Comparison of ENCODE assay signal across 9 mouse cellular contexts in genomic region chr17:45432706-45433398, GRCm38 (mm10). TPM values are rescaled to one million over a fixed set of nuclear protein-coding genes. Genes with fewer than 3 reads are reported as not detected.
DNase-seq lines count a peak whose midpoint lies in the region; ATAC-seq and TF ChIP-seq lines count a peak whose summit lies in the region.
"Had no signal": no experiment of that assay in that cellular context is flagged by ENCODE, and none has a peak within 500 bp of the region (broad histone marks: within the 10 kb centered on the region; RNA-seq: fewer than 3 reads in every experiment).

No protein-coding gene starts in this region.

- TF ChIP-seq CTCF in forebrain, postnatal 0 days (IDR thresholded peaks at IDR 0.05; ENCODE audit: low read depth): no peak
- TF ChIP-seq CTCF in stomach, postnatal 0 days (IDR thresholded peaks at IDR 0.05; ENCODE audit: low read depth): no peak

- H3K36me3 ChIP-seq in neural tube, embryonic 11.5 days (ENCODE audit: control insufficient read depth, insufficient read depth, low read length): no peaks in the 10 kb centered on the region
- H3K36me3 ChIP-seq in forebrain, postnatal 0 days (ENCODE audit: insufficient read depth): 0 out of 2 replicates have a peak, but pooled peaks cover 4% of the 10 kb centered on the region
- H3K36me3 ChIP-seq in liver, embryonic 15.5 days (replicated peaks): peaks cover under 1% of the 10 kb centered on the region; the same call in 1 of the 2 replicates
- H3K36me3 ChIP-seq in stomach, postnatal 0 days (ENCODE audit: control insufficient read depth, insufficient read depth, low read length): no peaks in the 10 kb centered on the region

- H3K4me3 ChIP-seq in neural tube, embryonic 11.5 days (ENCODE audit: low read depth, low read length): peak overlapping the region; percentile 75
- H3K4me3 ChIP-seq in forebrain, postnatal 0 days (ENCODE audit: low read depth, low read length): peak overlapping the region; percentile 90
- peak overlapping the region; percentile 99 for H3K4me3 ChIP-seq in liver, embryonic 15.5 days (replicated peaks)
- H3K4me3 ChIP-seq in stomach, postnatal 0 days (ENCODE audit: low read depth, low read length): peak overlapping the region; percentile 88

- peak overlapping the region; percentile 86 for H3K9ac ChIP-seq in neural tube, embryonic 11.5 days (ENCODE audit: low read length)
- H3K9ac ChIP-seq in forebrain, postnatal 0 days: peak overlapping the region; percentile 88
- H3K9ac ChIP-seq in liver, embryonic 15.5 days: peak overlapping the region; percentile 93
- H3K9ac ChIP-seq in stomach, postnatal 0 days (ENCODE audit: low read length): peak overlapping the region; percentile 94

- 0 out of 2 replicates have a peak, but pooled peaks have one; percentile 11 for ATAC-seq in cerebellum, adult (ENCODE audit: insufficient number of reproducible peaks, low FRiP score, low TSS enrichment)
- peak; percentile 76 for ATAC-seq in neural tube, embryonic 11.5 days (ENCODE audit: insufficient read depth, low FRiP score, low TSS enrichment)
- ATAC-seq in forebrain, postnatal 0 days: peak; percentile 76
- ATAC-seq in liver, embryonic 15.5 days (ENCODE audit: insufficient read depth): peak; percentile 62
- peak; percentile 67 for ATAC-seq in stomach, postnatal 0 days (ENCODE audit: low FRiP score, low TSS enrichment)

- WGBS in neural tube, embryonic 11.5 days: 2% methylated on average over 60 of the region's 62 CpGs
- 1% methylated on average over 62 of the region's 62 CpGs for WGBS in forebrain, postnatal 0 days
- under 1% methylated on average over 62 of the region's 62 CpGs for WGBS in liver, embryonic 15.5 days (ENCODE audit: insufficient replicate concordance)
- under 1% methylated on average over 61 of the region's 62 CpGs for WGBS in stomach, postnatal 0 days

- H3K9me3 ChIP-seq in neural tube, embryonic 11.5 days (ENCODE audit: control insufficient read depth, low read length): no peaks in the 10 kb centered on the region
- H3K9me3 ChIP-seq in forebrain, postnatal 0 days (ENCODE audit: low read length): no peaks in the 10 kb centered on the region
- no peaks in the 10 kb centered on the region for H3K9me3 ChIP-seq in liver, embryonic 15.5 days (replicated peaks)
- H3K9me3 ChIP-seq in stomach, postnatal 0 days (ENCODE audit: control insufficient read depth, low read length): no peaks in the 10 kb centered on the region

- H3K27me3 ChIP-seq in neural tube, embryonic 11.5 days (ENCODE audit: control insufficient read depth, insufficient read depth, low read length): no peaks in the 10 kb centered on the region
- H3K27me3 ChIP-seq in forebrain, postnatal 0 days (ENCODE audit: insufficient read depth, low read length): no peaks in the 10 kb centered on the region
- H3K27me3 ChIP-seq in liver, embryonic 15.5 days: no peaks in the 10 kb centered on the region
- no peaks in the 10 kb centered on the region for H3K27me3 ChIP-seq in stomach, postnatal 0 days (ENCODE audit: control insufficient read depth, insufficient read depth, low read length)

- peaks cover 11% of the 10 kb centered on the region for H3K4me1 ChIP-seq in neural tube, embryonic 11.5 days (ENCODE audit: control insufficient read depth, insufficient read depth, low read length)
- H3K4me1 ChIP-seq in forebrain, postnatal 0 days (ENCODE audit: insufficient read depth): peaks cover 14% of the 10 kb centered on the region
- H3K4me1 ChIP-seq in liver, embryonic 15.5 days (replicated peaks): peaks cover 28% of the 10 kb centered on the region
- peaks cover 3% of the 10 kb centered on the region; the same call in 1 of the 2 replicates for H3K4me1 ChIP-seq in stomach, postnatal 0 days (replicated peaks; ENCODE audit: control insufficient read depth, insufficient read depth)

- peak overlapping the region; percentile 49 for H3K4me2 ChIP-seq in neural tube, embryonic 11.5 days (ENCODE audit: low read depth)
- peak overlapping the region; percentile 94 for H3K4me2 ChIP-seq in forebrain, postnatal 0 days (ENCODE audit: low read depth)
- peak overlapping the region; percentile 73 for H3K4me2 ChIP-seq in liver, embryonic 15.5 days
- peak overlapping the region; percentile 83 for H3K4me2 ChIP-seq in stomach, postnatal 0 days (replicated peaks; ENCODE audit: low read depth)

- no peak for DNase-seq in cerebellum, postnatal 36 days
- no peak for DNase-seq in neural tube, embryonic 11.5 days (ENCODE audit: low spot score)
- no peak for DNase-seq in neural tube, embryonic 10.5 days (ENCODE audit: extremely low spot score, low spot score)
- peak; percentile 5 for DNase-seq in forebrain, postnatal 0 days
- no peak for DNase-seq in stomach, postnatal 0 days (ENCODE audit: low spot score)
- no peak for DNase-seq in ovary, postnatal 36 days (ENCODE audit: low spot score)

- no peak for TF ChIP-seq EP300 in stomach, postnatal 0 days (optimal IDR thresholded peaks at IDR 0.05)

- H3K27ac ChIP-seq in neural tube, embryonic 11.5 days (ENCODE audit: low read depth, low read length): peak overlapping the region; percentile 92
- H3K27ac ChIP-seq in forebrain, postnatal 0 days (ENCODE audit: low read depth, low read length): peak overlapping the region; percentile 95
- peak overlapping the region; percentile 98 for H3K27ac ChIP-seq in liver, embryonic 15.5 days (replicated peaks)
- peak overlapping the region; percentile 98 for H3K27ac ChIP-seq in stomach, postnatal 0 days (replicated peaks)

RNA-seq across cellular contexts. Expression of gene Cdc5l, which starts 0.7 kb away (rescaled TPM):
- 84.0 and 84.4 TPM in 2 replicates for polyA plus RNA-seq in neural tube, embryonic 11.5 days (2014; fragmentation: Nextera tagmentation; extraction: Ambion mirVana)
- 49.5 and 72.6 TPM in 2 replicates for total RNA-seq in forebrain, postnatal 0 days (2014; rRNA removed)
- polyA plus RNA-seq in forebrain, postnatal 0 days (2015; fragmentation: Nextera tagmentation; extraction: Ambion mirVana): 46.9 and 55.3 TPM in 2 replicates
- 24.4 and 27.8 TPM in 2 replicates for polyA plus RNA-seq in liver, embryonic 15.5 days (2015; fragmentation: Nextera tagmentation; extraction: Ambion mirVana)
- 28.9 and 31.8 TPM in 2 replicates for polyA plus RNA-seq in stomach, postnatal 0 days (2015; fragmentation: Nextera tagmentation; extraction: Ambion mirVana)

RNA-seq across cellular contexts. Expression of gene Spats1, which starts 42.4 kb away (rescaled TPM):
- 0.48 and 0.51 TPM in 2 replicates for polyA plus RNA-seq in neural tube, embryonic 11.5 days (2014; fragmentation: Nextera tagmentation; extraction: Ambion mirVana)
- 0.92 and 1.6 TPM in 2 replicates for total RNA-seq in forebrain, postnatal 0 days (2014; rRNA removed)
- polyA plus RNA-seq in forebrain, postnatal 0 days (2015; fragmentation: Nextera tagmentation; extraction: Ambion mirVana): 1.3 and 2.7 TPM in 2 replicates
- polyA plus RNA-seq in liver, embryonic 15.5 days (2015; fragmentation: Nextera tagmentation; extraction: Ambion mirVana): 0.13 and 0.18 TPM in 2 replicates
- 0.24 and 0.25 TPM in 2 replicates for polyA plus RNA-seq in stomach, postnatal 0 days (2015; fragmentation: Nextera tagmentation; extraction: Ambion mirVana)
- polyA plus RNA-seq: large intestine, adult 2 months had no signal

Comparison
In these comparisons a context has a peak if more than half of its experiments do, and no peak if none do; other contexts are left out.
1. ATAC-seq: peak in every context shown above with its lines; median percentile 76 in neural tube, embryonic 11.5 days; 76 in forebrain, postnatal 0 days; 67 in stomach, postnatal 0 days; 62 in liver, embryonic 15.5 days; 11 in cerebellum, adult.